Mouse (Mus musculus) liver, embryonic 13.5 days (tissue): ENCODE data around the gene Rpl7l1. TPM values are rescaled to one million over a fixed set of nuclear protein-coding genes. Genes with fewer than 3 reads are reported as not detected.
"Not testable (repeated sequence)": the region's sequence is repeated elsewhere in the genome, so short reads cannot be mapped to it uniquely, and the experiment has no call there.

Experiments used
- ATAC-seq: fragments of 200-750 bp; cut with Nextera tagmentation; 2 replicates; pipeline ENCODE4 v1.8.0; 2017; ENCODE audit warnings: low read depth, mild to moderate bottlenecking, moderate number of reproducible peaks, moderate library complexity
- DNase-seq: peaks from one replicate; pipeline ENCODE4 v3.0.0; 2022
- H3K27ac ChIP-seq: fragments of 300-500 bp; sonication (generic); 2 replicates; pipeline ENCODE4 v1.5.1; 2015; ENCODE audit warnings: moderate library complexity, mild to moderate bottlenecking, inconsistent platforms
- H3K27me3 ChIP-seq: fragments of 300-500 bp; sonication (generic); 2 replicates; pipeline ENCODE4 v1.6.1; 2015; ENCODE audit warnings: mild to moderate bottlenecking, inconsistent platforms
- H3K36me3 ChIP-seq: fragments of 300-500 bp; sonication (generic); 2 replicates; pipeline ENCODE4 v1.6.1; 2015; ENCODE audit warnings: mild to moderate bottlenecking, inconsistent platforms
- H3K4me1 ChIP-seq: fragments of 300-500 bp; sonication (generic); replicated peaks from 2 replicates; pipeline ENCODE4 v1.6.1; 2015; ENCODE audit warnings: inconsistent platforms
- H3K4me2 ChIP-seq: fragments of 300-500 bp; sonication (generic); 2 replicates; pipeline ENCODE4 v1.6.1; 2015; ENCODE audit warnings: inconsistent platforms, mild to moderate bottlenecking, moderate library complexity
- H3K4me3 ChIP-seq: fragments of 300-500 bp; sonication (generic); replicated peaks from 2 replicates; pipeline ENCODE4 v1.5.1; 2015; ENCODE audit warnings: mild to moderate bottlenecking, inconsistent platforms
- H3K9ac ChIP-seq: fragments of 300-500 bp; sonication (generic); 2 replicates; pipeline ENCODE4 v1.6.1; 2015; ENCODE audit warnings: mild to moderate bottlenecking, inconsistent platforms
- H3K9me3 ChIP-seq: fragments of 300-500 bp; sonication (generic); replicated peaks from 2 replicates; pipeline ENCODE4 v1.6.1; 2016; ENCODE audit warnings: inconsistent platforms
- WGBS: fragments of 180-500 bp; shearing (Covaris S2); methylation state at CpG from one replicate; pipeline ENCODE4 v1.1.7; 2015; ENCODE audit not compliant: insufficient replicate concordance; 5-methylcytosine and 5-hydroxymethylcytosine counted together
- polyA plus RNA-seq: library from polyadenylated mRNA; unstranded; fragments of >200 nt; fragmentation: Nextera tagmentation; extraction: Ambion mirVana; gene quantifications from 2 replicates; pipeline ENCODE4 v1.2.1, GENCODE M21; 2015

Gene Rpl7l1
- polyA plus RNA-seq, 1 experiment from 2014 or later, result 108 TPM

GRCm38 (mm10) chr17:46775070-46775469 lies 7.4 kb downstream of the Rpl7l1 start:
- DNase-seq, result no peak
- Histone ChIP-seq H3K27me3 (no peaks in the 10 kb centered on the region), H3K9me3 (no peaks in the 10 kb centered on the region), H3K4me1 (peaks cover 25% of the 10 kb centered on the region), H3K4me3 (no peak overlapping the region), H3K36me3 (peaks cover 62% of the 10 kb centered on the region), H3K9ac (no peak overlapping the region), H3K4me2 (no peak overlapping the region), H3K27ac (no peak overlapping the region)
- no peak for ATAC-seq
- WGBS, result 91% methylated on average over 9 of the region's 9 CpGs

GRCm38 (mm10) chr17:46774131-46774472 lies 8.4 kb downstream of the Rpl7l1 start:
- 46% methylated on average over 2 of the region's 2 CpGs for WGBS
- Histone ChIP-seq H3K4me3 (peak overlapping the region; percentile 89; the same call in 1 of the 2 replicates), H3K27me3 (no peaks in the 10 kb centered on the region), H3K9me3 (no peaks in the 10 kb centered on the region), H3K4me2 (peak overlapping the region; percentile 95), H3K27ac (peak overlapping the region; percentile 48), H3K4me1 (peaks cover 25% of the 10 kb centered on the region), H3K36me3 (peaks cover 52% of the 10 kb centered on the region), H3K9ac (peak overlapping the region; percentile 90; the same call in 1 of the 2 replicates)
- ATAC-seq, result no peak
- no peak for DNase-seq

- ATAC-seq, result no peak
- 5% methylated on average over 19 of the region's 20 CpGs for WGBS
- no peaks in the 10 kb centered on the region for H3K9me3 ChIP-seq
- DNase-seq, result no peak
- peaks cover 46% of the 10 kb centered on the region for H3K36me3 ChIP-seq
- peak overlapping the region; percentile 90 for H3K9ac ChIP-seq
- H3K4me3 ChIP-seq, result peak overlapping the region; percentile 89
- H3K4me1 ChIP-seq, result peaks cover 25% of the 10 kb centered on the region
- peak overlapping the region; percentile 95 for H3K4me2 ChIP-seq
- no peaks in the 10 kb centered on the region for H3K27me3 ChIP-seq
- H3K27ac ChIP-seq, result peak overlapping the region; percentile 87
Observed at GRCm38 (mm10) chr17:46773278-46774130, 9.0 kb downstream of the Rpl7l1 start.

GRCm38 (mm10) chr17:46772404-46773277 lies 9.8 kb downstream of the Rpl7l1 start, which contains the start of gene 2310039H08Rik:
2310039H08Rik (plus strand) TSS chr17:46772635.
- H3K27me3 ChIP-seq, result no peaks in the 10 kb centered on the region
- H3K9me3 ChIP-seq, result no peaks in the 10 kb centered on the region
- peak within 1 kb of the TSS; percentile 90 for H3K9ac ChIP-seq
- DNase-seq (peak; percentile 74), ATAC-seq (peak; percentile 84)
- peaks cover 37% of the 10 kb centered on the region for H3K36me3 ChIP-seq
- peak within 1 kb of the TSS; percentile 87 for H3K27ac ChIP-seq
- H3K4me2 ChIP-seq, result peak within 1 kb of the TSS; percentile 95
- peaks cover 25% of the 10 kb centered on the region for H3K4me1 ChIP-seq
- 0% methylated on average over 50 of the region's 50 CpGs for WGBS
- peak within 1 kb of the TSS; percentile 89 for H3K4me3 ChIP-seq

- Histone ChIP-seq H3K4me1 (peaks cover 25% of the 10 kb centered on the region), H3K4me2 (peak overlapping the region; percentile 95), H3K9ac (peak overlapping the region; percentile 90), H3K27ac (peak overlapping the region; percentile 87), H3K9me3 (no peaks in the 10 kb centered on the region), H3K27me3 (no peaks in the 10 kb centered on the region), H3K4me3 (peak overlapping the region; percentile 89), H3K36me3 (peaks cover 31% of the 10 kb centered on the region)
- WGBS, result 5% methylated on average over 5 of the region's 5 CpGs
- DNase-seq, result no peak
- ATAC-seq, result no peak
Observed at GRCm38 (mm10) chr17:46772038-46772403, 10.5 kb downstream of the Rpl7l1 start.

- Histone ChIP-seq H3K4me2 (peak overlapping the region; percentile 95), H3K27me3 (no peaks in the 10 kb centered on the region), H3K4me1 (peaks cover 25% of the 10 kb centered on the region), H3K27ac (peak overlapping the region; percentile 87; the same call in 1 of the 2 replicates), H3K4me3 (peak overlapping the region; percentile 89), H3K9me3 (no peaks in the 10 kb centered on the region), H3K9ac (peak overlapping the region; percentile 90), H3K36me3 (peaks cover 27% of the 10 kb centered on the region)
- no peak for ATAC-seq
- DNase-seq, result no peak
- WGBS, result 64% methylated on average over 17 of the region's 17 CpGs
Observed at GRCm38 (mm10) chr17:46771616-46772015, 10.9 kb downstream of the Rpl7l1 start.

- Histone ChIP-seq H3K27me3 (no peaks in the 10 kb centered on the region), H3K9ac (no peak overlapping the region), H3K4me1 (peaks cover 25% of the 10 kb centered on the region), H3K27ac (no peak overlapping the region), H3K4me2 (no peak overlapping the region), H3K36me3 (peaks cover 21% of the 10 kb centered on the region), H3K4me3 (no peak overlapping the region), H3K9me3 (no peaks in the 10 kb centered on the region)
- DNase-seq (no peak), ATAC-seq (no peak)
- WGBS, result 79% methylated on average over 4 of the region's 4 CpGs
Observed at GRCm38 (mm10) chr17:46771025-46771424, 11.4 kb downstream of the Rpl7l1 start.

GRCm38 (mm10) chr17:46770546-46770945 lies 11.9 kb downstream of the Rpl7l1 start:
- no peak for ATAC-seq
- peaks cover 25% of the 10 kb centered on the region for H3K4me1 ChIP-seq

GRCm38 (mm10) chr17:46767868-46768267 lies 14.6 kb downstream of the Rpl7l1 start:
- no peak for DNase-seq
- Histone ChIP-seq H3K4me2 (no peak overlapping the region), H3K9ac (no peak overlapping the region), H3K4me1 (peaks cover 10% of the 10 kb centered on the region), H3K4me3 (no peak overlapping the region), H3K27ac (no peak overlapping the region), H3K27me3 (no peaks in the 10 kb centered on the region), H3K9me3 (no peaks in the 10 kb centered on the region), H3K36me3 (no peaks in the 10 kb centered on the region)
- 53% methylated on average over 8 of the region's 8 CpGs for WGBS
- no peak for ATAC-seq

More at GRCm38 (mm10) chr17:46770546-46770945, 11.9 kb downstream of the Rpl7l1 start:
- WGBS, result 77% methylated on average over 11 of the region's 11 CpGs
- no peak for DNase-seq
- Histone ChIP-seq H3K4me3 (no peak overlapping the region), H3K27ac (no peak overlapping the region), H3K9ac (no peak overlapping the region), H3K4me2 (no peak overlapping the region), H3K36me3 (peaks cover 16% of the 10 kb centered on the region), H3K27me3 (no peaks in the 10 kb centered on the region), H3K9me3 (no peaks in the 10 kb centered on the region)

GRCm38 (mm10) chr17:46764916-46765315 lies 17.6 kb downstream of the Rpl7l1 start:
- H3K4me1 ChIP-seq, H3K4me3 ChIP-seq, H3K9ac ChIP-seq, ATAC-seq, H3K27ac ChIP-seq, H3K27me3 ChIP-seq, H3K4me2 ChIP-seq, DNase-seq, H3K36me3 ChIP-seq, H3K9me3 ChIP-seq: not testable (repeated sequence)
- WGBS, result 54% methylated on average over 9 of the region's 9 CpGs

- WGBS, result 49% methylated on average over 2 of the region's 2 CpGs
- H3K4me3 ChIP-seq, result no peak within 1 kb of the TSS
Observed at GRCm38 (mm10) chr17:46763544-46763943, 18.9 kb downstream of the Rpl7l1 start, which contains the start of gene Ptcra. Ptcra (minus strand) TSS chr17:46763712.

More at GRCm38 (mm10) chr17:46763544-46763943, 18.9 kb downstream of the Rpl7l1 start, which contains the start of gene Ptcra:
- Histone ChIP-seq H3K4me1 (no peaks in the 10 kb centered on the region), H3K9ac (no peak within 1 kb of the TSS), H3K27ac (no peak within 1 kb of the TSS), H3K36me3 (no peaks in the 10 kb centered on the region), H3K9me3 (no peaks in the 10 kb centered on the region), H3K27me3 (no peaks in the 10 kb centered on the region), H3K4me2 (no peak within 1 kb of the TSS)
- no peak for ATAC-seq
- no peak for DNase-seq
